Mouse (Mus musculus): ENCODE measurements around the gene Adad2.
A peak's percentile ranks its signal among the peaks of the same experiment; 100 is the strongest.

Gene Adad2

DNA sequence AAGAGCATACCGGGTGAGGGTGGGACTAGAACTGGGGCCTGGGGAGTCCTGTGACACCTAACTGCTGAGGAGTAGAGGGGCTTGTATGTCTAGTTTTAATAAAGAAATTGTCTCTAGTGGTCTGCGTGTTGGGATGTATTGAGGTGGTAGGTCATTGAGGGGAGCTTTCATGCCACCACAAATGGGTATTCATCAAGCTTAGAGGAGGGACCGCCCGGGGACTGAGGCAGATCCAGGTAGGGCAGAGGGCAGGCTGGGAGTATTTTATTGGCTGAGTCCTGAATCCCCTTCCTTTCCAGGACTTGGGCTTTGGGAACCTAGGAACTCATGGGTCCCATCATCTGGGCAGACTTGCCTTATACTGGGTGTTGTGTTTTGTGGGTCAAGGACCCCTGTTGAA lies 4.3 kb downstream of the Adad2 start:
- no peak for DNase-seq (ENCODE audit: low spot score)

DNA sequence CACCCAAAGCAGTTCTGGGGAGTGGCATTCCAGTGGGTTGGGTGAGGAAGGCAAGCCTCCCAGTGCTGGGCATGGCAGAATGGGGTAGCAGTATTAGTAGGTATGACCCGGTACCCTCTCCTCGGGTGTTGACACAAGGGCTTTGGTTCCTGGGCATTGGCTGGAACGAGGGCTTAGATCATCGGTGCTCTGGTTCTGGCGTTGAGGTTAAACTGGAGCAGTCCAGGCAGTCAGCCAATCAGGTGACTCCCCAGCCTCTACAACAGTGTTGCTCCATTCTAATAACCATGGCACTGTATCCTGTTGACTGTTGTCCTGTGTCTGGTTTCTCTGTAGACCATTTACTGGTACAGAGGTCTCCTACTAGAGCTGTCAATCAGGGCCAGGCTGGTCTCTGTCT lies 5.0 kb downstream of the Adad2 start:
- peak; percentile 44 for DNase-seq (ENCODE audit: low spot score)

DNA sequence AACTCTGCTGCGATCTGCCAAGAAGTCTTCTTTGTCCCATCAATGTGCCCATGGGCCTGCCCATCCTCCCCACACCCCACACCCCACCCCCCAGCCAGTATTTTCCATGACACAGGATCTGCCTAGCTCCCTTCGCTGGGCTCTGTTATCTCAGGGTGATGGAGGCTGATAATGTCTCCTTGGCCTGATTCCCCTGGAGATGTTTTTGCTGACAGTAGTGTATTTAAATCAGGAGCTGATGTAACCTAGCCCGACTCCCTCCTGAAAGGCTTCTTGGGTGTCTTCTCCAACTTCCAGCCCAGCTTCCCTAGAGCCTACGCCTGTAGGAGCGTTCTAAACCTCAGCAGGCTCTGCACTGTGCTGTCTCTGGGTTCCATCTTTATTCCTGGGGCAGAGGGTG lies 6.3 kb downstream of the Adad2 start:
- DNase-seq (ENCODE audit: low spot score), result no peak

DNA sequence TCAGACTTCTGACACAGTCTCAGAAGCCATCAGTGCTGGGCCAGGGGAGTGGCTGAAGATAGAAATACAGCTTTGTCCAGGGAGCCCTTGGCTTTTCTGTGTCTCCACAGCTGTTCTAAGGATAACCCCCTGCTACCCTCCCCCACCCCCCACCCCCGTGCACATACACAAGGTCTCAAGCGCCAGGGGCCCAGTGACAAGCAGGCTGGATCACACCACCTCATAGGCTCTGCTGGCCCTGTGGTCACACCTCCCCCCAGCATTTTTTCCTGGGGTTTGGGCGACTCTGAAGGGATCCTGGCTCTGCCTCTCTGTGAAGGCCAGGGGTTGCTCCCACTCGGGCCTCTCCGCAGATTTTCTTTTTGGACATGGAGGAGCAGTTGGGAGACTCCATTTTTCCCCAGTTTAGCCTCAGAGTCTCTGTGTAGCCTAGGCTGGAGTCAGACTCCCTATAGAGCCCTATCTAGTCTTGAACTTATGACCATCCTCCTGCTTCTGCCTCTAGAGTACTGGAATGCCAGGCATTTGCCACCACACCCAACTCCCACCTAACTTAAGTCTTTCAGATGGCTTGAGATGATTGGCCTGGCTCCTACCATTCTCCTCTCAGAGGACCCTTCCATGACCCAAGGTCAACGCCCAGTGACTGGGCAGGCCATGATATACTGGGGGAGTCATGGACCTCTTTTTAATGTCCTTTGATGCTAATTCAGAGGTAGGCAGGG lies 7.7 kb downstream of the Adad2 start:
- no peak for DNase-seq (ENCODE audit: low spot score)

DNA sequence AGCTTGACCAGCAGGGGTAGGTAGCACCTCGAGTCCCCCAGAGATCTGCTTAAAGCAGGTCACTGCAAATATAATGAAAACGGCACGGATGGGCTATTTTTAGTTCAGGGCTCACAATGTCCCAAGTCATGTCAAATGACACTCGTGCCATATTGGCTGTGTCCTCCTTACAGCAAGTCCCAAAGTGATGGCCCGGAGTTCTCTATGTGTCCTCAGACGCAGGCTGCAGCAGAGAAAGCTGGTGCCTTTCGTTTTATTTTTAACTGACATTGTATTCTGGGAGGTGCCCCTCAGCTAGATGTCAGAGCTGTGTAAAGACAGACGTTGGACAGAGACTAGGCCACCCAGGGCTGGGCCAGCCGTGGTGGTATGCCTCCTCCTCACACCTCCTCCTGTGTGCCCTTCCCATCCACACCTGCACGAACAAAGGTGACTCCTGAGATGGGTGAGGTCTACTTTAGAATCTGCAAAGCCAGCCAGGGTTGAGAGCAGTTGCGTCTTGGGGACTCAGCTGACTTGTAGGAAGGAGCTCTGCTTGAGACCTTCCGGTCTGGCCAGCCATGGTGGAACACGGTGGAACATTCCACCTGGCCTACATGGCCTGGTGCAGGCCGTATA lies 8.4 kb downstream of the Adad2 start:
- no peak for DNase-seq (ENCODE audit: low spot score)

DNA sequence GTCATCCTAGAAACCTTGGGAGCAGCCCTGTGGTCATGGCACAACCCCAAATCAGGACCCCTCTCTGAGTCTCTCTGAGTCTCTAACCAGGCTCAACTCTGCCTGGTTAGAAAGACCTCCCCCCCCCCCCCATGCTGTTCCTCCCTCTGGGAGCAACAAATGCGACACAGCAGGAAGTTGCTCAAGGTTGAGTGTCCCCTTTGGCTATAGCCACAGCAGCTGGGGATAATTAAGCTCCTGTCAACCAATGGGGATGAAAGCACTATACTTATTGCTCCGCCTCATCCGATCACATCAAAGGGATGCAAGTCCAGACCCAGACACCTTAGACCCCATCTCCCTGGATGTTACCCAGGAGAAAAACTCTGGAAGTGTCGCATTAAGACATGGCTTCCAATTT lies 10.0 kb downstream of the Adad2 start:
- no peak for DNase-seq (ENCODE audit: low spot score)

DNA sequence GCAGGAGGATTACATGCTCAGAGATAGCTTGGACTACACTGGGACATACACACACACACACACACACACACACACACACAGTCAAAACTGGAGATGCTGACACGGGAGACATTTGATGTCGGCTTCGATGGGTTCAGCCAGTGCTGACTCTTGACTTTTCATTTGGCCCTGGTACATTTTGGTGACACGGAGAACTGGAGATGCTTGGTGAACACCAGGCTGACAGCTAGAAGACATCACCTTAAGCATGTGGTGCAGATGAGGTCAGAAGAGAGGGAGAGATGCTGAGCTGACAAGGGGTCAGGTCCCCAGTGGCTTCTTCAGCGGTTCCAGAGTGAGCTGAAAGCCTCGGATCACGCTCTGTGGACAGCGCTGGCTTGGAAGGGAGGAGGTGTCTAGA lies 10.5 kb downstream of the Adad2 start:
- no peak for DNase-seq (ENCODE audit: low spot score)

DNA sequence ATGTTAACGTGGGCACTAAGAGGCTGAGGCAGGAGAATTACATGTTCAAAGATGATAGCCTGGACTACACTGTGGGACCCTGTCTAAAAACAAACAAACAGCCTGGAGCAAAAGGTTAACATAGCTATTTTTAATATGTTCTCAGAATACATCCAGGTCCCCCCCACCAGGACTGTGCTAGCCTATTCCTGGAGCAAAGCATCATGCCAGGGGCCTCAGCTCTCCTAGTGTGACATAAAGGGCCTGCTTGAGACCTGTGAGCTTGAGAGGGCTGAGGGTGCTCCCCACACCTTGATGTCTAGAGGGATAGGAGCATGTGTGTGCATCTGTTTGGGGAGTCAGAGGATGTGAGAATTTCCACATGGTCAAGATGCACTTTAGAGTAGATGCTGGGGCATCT lies 11.2 kb downstream of the Adad2 start:
- no peak for DNase-seq (ENCODE audit: low spot score)

DNA sequence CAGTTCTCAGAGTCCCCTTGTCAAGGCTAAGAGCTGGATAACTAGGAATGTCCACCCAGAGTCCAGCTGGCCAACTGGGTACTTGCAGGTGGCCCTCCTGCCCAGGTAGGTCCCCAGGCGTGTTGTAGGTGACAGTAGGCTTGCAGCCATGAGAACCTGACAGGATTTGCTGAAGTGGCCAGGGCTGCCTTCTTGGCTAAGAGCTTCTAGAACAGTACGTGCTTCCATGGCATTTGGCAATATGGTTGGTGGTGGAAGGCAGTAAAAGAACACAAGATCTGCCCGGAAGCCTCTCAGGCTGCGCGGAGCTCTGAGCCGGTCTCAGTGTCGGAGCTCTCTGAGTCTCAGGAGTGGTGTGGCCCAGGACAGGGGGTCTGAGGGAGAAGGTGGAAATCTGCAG lies 12.4 kb downstream of the Adad2 start:
- no peak for DNase-seq (ENCODE audit: low spot score)

DNA sequence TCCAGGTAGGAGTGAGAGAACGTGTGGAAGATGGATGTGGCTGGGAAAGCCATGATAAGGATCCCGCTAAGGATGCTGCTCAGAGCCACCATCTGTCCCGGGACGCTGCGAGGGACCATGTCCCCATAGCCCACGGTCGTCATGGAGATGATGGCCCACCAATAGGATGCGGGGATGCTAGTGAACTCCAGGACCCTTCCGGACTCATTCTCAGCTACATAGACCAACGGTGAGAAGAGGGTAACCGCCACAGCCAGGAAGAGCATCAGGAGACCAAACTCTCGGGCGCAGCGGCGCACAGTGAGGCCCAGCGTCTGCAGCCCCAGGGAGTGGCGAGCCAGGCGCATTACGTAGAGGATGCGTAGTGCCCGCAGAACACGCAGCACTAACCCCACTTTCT lies 13.2 kb downstream of the Adad2 start:
- no peak for DNase-seq (ENCODE audit: low spot score)

DNA sequence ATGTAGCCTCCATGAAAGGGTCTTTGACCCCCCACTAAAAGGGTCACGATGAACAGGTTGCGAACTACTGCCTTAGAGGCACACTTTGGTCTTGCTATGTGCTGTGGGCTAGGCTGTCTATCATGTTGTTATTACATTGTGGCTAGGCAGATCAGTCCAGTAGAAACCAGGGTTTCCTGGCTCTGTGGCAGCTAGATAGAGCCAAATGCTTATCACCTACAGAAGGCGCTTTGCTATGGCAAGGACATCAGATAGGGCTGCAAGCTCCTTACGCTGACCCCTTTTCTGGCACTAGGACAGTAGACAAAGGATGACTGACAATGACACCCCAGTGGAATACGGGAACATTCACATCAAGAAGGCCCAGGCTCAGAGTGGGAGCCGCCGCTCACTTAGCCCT lies 14.7 kb downstream of the Adad2 start:
- DNase-seq (ENCODE audit: low spot score), result no peak

DNA sequence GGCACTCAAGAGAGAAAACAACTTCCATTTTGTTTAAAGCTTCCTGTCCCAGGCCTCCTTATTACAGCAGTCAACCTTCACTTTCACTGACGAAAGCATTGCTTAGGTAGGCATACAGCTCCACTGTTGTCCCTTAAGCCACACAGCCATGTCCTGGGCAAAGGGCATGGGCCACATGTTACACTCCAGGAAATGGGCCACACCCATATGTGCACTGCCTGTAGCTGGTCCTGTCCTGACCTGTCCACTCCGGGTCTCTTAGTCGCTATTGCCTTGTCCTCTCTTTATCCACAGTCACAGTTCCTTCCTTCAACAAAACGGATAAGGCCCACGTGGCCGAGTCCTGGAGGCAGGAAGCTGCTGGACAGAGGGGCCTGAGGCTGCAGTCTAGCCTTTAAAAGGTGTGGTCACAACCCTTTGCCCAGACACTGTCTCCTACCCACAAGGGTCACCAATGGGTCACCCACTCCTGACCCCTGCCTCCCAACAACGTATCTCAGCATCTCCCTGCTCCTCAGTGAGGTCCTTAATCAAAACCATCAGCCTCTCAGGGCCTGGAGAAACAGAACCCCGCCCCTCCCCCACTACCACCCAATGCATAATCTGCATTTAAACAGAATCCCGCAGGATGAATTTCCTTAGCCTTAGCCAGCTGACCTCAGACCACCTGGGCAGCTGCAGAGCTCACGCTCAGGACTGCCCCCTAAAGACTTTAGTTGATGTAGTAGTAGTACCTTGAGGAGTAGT lies 15.2 kb downstream of the Adad2 start:
- no peak for DNase-seq (ENCODE audit: low spot score)

DNA sequence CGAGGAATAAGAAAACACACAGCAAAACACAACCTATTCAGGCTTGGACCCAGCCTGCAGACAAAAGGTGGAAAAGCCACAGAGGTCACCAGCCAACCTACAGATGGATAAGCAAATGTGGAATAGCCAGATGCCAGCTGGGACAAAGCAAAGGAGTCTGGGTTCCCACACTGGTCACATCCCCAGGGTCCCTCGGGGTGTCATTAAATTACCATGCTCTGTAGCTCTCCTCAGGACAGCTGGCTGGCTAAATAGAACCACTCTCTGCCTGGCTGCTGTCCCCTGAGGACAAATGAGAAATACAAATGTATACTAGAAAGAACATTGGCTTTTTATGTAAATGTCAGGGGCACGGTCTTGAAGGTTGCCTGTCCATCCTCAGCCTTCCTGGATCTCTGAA lies 18.3 kb downstream of the Adad2 start:
- no peak for DNase-seq (ENCODE audit: low spot score)

DNA sequence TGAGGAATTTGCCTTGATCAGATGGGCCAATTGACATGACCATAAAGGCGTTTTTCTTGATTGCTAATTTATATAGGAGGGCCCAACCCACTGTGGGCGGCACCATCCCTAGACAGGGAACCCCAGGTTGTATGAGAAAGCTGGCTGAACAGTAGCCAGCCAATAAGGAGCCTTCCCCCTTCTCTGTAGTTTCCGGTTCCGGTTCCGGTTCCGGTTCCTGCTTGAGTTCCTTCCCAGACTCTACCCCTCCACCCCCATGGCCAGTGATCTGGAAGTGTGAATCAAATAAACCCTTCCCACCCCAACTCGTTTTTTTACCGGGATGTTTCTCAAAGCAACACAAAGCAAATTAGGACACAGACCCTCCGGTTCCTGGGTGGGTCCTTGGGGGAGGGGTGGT lies 19.7 kb downstream of the Adad2 start:
- no peak for DNase-seq (ENCODE audit: low spot score)

DNA sequence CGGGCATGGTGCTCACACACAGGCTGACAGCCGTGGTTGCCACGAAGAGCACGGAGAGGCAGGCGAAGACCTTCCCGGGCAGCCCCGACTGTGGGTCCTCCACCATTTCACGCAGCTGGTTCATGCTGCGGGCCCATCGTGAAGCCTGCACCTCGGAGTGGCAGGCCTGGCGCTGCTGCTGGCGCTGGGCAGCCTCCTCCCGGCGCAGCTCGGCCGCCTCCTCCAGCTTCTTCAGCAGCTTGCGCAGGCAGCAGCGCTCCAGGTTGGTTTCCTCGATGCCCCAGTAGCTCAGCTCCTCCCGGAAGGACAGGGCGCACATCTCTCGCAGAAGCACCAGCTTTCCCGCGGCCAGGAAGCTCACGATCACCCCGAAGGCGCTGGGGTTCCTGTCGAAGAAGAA lies 20.4 kb downstream of the Adad2 start:
- DNase-seq (ENCODE audit: low spot score), result no peak

DNA sequence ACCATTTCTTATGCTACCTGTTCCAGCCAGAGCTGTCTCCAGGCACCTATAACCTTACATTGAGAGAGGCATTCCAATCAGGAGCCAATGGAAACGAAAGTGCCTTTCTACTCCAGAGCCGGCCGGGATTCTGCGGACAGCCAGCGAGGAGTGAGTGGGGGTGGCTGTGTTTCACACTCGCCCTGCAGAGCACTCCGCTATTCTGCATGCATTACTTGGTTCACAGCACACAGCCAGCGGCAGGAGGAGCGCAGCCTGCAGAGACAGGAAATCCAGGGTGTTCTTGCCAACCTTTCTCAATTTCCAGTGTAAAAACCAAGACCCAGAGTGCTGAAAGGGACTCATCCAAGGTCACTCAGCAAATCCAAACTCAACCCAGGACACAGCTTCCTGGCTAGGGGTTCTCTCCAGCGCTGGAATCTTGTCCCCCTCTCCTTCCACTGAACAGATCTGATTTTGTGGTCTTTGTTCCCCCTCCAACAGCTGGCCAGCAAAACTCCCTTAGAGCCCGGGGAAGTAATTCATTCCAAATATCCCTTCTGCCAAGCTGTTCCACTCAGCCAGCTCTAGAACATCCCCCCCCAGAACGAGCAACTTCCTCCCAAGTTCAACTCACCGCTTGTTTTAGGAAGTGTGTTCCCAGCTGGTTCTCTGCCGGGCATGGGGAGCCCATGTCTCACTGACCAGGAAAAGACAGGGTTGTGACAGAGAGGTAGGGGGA lies 22.2 kb downstream of the Adad2 start:
- DNase-seq (ENCODE audit: low spot score), result no peak

DNA sequence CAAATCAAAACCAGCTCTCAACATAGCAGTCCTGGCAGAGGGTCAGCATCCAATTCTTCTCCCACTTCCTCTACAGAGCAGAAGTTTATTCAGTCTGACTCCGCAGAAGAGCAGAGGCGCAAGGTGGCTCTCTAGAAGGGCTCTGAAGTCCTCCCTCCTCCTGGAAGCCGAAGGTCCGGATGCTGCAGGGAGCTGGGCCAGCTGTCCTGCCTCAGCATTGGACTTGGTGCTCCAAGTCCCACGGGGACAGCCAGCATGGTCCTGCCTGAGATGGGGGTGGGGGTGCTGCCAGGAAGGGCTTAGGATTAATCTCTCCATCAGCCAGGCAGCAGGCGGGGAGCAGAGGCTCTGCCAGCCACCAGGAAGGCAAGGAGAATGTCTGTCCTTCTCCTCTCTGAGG lies 22.8 kb downstream of the Adad2 start, which contains the start of gene Kcng4:
Gene Kcng4 (minus strand): TSS at position 303 of the 400 bp plus-strand sequence.
- DNase-seq (ENCODE audit: low spot score), result no peak

DNA sequence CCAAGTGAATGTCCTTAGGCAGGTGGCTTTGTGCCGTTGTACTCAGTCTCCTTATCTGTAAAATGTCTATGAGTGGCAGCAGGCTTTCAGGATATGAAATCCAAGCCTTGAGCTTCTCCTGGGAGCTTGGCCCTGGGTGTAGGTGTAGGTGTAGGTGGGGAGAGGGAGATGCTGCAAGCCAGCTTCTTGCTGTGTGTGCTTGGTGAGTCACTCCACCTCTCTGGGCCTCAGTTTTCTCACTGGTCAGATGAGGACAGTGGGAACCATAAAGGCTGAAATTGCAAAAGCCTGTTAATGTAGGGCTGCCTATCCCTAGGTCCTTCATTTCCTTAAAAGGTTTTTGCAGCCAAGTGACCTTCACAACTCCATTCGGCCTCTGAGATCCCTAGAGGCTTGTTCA lies 23.4 kb downstream of the Adad2 start:
- no peak for DNase-seq (ENCODE audit: low spot score)

DNA sequence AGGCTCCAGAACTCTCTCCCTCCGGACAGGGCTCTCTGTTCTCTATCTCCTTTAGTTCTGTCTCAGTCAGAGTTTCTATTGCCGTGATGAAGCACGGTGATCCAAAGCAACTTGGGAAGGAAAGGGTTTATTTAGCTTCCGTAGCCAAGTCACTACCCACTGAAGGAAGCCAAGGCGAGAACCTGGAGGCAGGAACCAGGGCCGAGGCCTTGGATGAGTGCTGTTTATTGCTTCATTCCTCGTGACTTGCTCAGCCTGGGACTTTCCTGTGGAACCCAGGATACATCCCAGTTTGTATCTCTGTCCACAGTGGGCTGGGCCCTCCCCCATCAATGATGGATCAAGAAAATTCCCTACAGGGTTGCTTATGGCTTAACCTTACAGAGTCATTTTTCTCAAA lies 24.2 kb downstream of the Adad2 start:
- no peak for DNase-seq (ENCODE audit: low spot score)

DNA sequence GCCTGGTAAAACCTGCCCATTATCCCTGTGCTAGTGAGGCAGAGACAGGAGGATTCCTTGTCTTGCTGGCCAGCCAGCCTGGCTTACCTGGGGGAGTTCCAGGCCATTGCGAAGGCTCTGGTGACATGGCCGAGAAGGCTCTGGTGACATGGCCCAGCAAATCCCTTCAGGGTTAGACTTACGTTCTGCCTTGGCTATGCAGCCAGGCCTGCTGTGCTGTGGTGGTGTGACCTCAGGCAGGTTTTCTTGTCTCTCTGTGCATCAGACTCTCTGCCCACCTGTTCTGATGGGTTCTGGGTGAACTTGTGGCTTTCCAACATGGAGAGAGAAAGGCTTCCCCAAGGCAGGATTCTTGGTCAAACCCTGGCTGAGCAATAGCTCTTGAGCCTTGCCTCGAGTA lies 24.8 kb downstream of the Adad2 start:
- no peak for DNase-seq (ENCODE audit: low spot score)

DNA sequence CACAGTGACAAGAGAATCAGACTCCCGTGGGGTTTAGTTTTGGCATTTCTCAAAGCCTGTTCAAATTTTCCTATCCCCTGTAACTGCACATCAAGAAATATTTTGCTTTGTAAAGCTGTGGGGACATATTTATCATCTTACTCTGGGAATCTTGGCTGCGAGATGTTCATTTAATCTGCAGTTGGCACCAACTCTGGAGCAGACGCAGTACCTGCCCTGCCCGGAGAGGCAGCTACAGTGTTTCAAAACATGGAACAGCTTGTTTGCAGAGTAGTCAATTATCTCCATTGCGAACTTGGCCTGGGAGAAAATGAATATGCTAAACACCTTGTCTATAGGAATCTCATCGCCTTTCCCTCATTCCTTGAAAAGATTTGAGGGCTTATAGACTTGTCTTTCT lies 25.7 kb downstream of the Adad2 start:
- DNase-seq (ENCODE audit: low spot score), result no peak

DNA sequence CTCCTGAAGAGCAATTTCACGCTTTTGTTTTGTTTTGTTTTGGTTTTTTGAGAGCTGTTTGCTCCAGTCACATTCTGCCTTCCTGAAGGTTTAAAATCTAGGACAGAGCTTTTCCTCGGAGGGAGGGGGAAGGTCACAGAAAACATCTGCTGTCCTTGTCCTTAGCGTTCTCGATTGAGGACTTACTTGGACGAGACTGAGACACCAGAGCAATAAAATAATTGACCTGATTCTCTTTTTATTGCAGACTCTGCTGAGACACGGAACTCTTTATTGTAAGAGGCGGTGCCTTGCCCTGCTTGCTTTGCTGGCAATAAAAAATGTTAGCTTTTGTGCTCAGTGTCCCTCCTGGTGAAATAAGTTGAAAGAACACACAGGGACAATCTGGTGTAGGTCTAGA lies 27.3 kb downstream of the Adad2 start:
- no peak for DNase-seq (ENCODE audit: low spot score)

DNA sequence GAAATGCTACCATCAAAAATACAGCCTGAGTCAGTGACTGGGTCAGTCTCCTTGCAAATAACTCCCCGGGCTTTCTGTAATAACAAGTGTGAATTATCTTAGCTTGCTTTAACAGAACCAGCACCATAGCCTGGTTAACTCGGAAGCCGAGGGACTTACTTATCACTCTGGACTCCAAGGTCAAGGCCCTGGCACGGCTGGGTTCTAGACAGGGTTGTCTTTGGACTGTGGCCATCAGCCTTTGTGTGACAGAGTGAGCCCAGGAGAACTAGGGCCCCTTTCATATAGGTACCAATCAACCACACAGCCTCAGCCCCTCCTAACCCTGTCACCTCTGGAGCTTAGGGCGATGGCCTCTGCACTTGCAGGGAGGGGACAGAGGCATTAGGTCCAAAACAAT lies 28.5 kb downstream of the Adad2 start:
- DNase-seq (ENCODE audit: low spot score), result no peak

Data from adipocyte (in vitro differentiated cells).